Mouse (Mus musculus) E14TG2a.4 (cell line): Measurements from ENCODE around the gene Acap1.

ENCODE experiments used
- CTCF ChIP-seq: conservative IDR thresholded peaks from 2 replicates; pipeline ENCODE4 v1.5.1; 2014; ENCODE audit warnings: low read length
- NANOG ChIP-seq: IDR thresholded peaks from 2 replicates; pipeline ENCODE4 v1.6.1; 2014; ENCODE audit warnings: borderline replicate concordance, low read length, mixed read lengths
- POU5F1 ChIP-seq: IDR thresholded peaks from 2 replicates; pipeline ENCODE4 v1.6.1; 2014; ENCODE audit warnings: low read length, borderline replicate concordance

DNA sequence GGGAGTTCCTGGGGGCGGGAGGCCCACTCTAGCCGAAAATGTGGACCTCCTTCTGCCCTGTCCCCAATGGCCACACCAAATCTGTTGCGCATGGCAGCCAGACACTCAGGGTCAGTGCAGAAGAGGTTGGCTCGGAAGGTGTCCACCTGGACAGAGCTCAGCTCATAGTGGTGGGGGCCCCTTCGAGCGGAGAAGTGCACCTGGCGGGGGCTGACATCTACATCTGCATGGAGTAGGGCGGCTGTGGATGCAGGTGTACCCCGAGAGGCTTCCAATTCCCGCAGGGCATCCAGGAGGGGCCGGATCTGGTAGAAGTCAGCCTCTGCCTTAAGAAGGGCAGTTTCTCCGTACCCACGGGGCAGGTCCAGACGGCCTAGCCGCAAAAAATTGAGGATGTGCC is 15.6 kb downstream of the Acap1 start:
- TF ChIP-seq CTCF (no peak), NANOG (no peak), POU5F1 (no peak)
